Mouse (Mus musculus): Measurements from ENCODE around the gene Cadps.

Cadps gene

DNA sequence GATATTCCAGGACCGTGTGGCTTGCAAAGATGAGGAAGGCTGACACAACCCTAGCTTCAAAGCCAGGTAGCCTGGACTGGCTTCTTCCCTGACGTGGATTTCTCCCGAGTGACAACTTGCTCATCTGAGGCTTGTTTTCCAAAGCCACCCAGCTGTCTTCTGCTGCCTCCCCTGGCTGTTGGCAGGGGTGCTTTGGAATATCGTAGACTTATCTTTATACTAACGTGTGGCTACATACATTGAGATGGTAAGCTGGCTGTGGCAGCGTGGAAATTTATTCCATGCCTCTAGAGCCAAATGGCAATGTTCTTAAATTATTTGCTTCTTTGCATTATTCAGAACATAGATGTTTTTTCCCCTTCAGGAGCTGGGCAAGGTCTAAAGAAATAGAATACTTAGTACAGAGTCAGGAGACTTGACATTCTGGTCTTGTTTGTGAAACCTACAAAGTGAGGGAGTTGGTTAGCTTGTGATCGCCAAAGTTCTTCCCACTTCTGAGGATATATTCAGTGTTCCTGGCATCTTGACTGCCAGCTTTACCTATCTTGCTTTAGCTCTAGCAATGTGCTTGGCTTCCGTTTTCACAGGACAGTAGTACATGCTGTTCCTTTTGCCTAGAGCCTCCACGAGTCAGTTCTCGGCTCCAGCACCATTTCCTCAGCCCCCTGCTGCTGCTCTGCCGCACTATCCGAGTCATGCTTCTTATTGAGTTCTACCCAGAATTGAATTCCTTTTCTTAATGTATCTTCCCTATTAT, 318.5 kb downstream of the Cadps start:
- DNase-seq (ENCODE audit: low spot score): no peak

DNA sequence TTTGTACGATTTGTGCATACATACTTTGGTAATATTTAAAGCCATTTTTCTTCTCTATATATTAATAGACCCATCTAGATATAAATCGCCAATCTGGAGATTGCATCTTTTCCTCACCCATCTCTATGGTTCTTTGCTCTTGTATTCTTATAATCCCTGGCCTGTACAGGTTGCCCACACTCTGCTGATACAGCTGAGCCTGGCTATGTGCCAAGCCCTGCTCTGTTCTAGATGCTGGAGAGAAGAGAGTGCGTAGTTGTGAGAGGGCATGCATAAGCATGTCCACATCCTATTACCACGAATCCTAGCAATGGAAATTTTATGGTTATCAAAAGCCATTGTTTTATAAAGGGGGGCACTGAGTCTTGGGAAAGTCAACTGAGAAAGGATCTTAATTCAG, 360.7 kb downstream of the Cadps start:
- no peak for DNase-seq (ENCODE audit: low spot score)

DNA sequence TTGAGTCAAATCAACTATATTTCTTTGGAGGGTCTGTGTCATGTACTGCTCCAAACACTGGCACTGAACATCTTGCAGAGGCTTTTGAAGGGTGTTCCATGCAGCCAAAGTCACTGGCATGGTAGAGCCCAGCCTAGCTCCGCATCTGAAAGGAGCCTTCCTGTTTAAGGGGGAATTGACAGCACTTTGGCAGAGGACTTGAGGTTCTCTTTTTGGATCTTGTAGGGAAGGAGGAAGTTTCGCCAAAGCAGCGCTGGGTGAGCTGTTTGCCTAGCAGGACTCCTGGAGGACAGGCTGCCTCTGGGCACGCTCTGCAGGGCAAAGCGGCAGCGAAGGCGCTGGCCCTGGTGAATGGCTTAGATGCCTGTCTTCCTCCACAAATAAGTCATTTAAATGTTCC, 363.2 kb downstream of the Cadps start:
- no peak for DNase-seq (ENCODE audit: low spot score)

DNA sequence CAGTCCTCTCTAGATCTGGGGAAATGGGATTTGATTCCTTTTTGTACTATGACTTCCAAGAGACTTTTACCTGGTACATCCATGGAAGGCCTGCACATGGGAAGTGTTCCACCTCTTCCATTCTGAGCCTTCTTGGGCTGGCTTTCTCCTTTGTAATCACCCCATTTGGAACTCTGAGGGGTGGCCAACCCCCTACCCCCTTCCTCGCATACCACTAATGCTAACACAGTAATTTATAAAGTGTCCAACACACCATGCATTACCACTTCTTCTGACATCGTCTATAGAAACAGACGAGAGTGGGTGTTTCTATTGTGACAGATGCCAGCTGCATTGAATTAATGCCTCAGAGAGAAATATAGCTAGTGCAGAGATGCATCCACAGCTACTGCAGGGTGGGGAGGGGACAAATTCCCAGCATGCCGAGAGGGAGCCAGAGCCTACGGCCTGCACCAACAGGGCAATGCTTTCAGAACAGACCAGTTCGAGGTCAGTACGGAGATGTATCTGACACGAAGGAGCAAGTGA, 367.8 kb downstream of the Cadps start:
- DNase-seq (ENCODE audit: low spot score): no peak

DNA sequence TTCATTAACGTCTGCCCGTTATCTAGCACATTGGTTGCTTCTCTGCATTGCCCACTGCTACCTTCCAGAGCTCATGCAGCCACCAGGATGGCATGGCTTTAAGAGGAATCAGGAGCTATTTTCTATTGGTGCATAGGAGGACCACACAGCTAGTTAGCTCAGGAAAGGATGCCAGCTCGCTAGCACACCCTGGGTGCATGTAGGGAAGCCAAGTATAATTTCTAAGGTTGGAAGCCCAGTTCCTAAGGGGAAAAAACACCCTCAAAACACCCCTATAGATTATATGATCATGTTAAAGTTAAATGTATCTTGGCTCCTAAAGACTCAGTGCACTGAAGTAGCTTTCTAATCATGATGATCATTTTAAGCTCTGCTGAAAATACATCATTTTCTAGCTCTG, 372.1 kb downstream of the Cadps start:
- no peak for DNase-seq (ENCODE audit: low spot score)

DNA sequence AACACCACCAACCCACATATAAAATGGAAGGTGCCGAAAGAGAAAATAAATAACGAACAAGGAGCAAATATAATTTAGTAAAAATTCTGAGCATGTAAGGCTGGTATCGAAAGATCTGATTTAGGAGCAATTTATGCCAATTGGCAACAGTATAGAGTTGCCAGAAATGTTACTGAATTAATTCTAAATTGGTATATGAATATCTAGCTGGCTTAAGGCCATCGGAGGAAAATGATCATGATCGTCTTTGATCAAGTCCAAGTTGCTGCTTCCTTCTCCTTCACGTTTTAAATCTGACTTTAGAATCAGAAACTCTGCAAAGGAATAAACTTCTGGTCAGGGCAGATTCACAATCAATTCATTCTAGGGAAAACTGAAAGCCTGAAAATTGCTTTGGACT, 374.0 kb downstream of the Cadps start:
- no peak for DNase-seq (ENCODE audit: low spot score)

DNA sequence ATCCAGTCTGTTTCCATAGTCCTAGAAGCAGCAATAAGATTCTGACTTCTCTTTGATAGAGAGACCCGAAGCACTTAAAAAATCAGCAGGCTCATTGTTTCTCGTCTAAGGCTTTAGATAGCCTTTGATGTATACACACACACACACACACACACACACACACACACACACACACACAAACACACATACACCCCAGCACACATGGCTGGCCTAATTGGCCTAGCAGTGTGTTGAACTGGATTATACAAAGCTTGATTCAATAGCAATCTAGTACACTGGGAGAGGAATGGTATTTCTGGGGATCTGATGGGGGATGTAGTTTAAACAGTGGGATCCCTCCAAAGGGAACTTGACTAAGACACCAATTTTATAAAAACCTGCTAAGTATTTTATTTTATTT, 381.9 kb downstream of the Cadps start:
- no peak for DNase-seq (ENCODE audit: low spot score)

DNA sequence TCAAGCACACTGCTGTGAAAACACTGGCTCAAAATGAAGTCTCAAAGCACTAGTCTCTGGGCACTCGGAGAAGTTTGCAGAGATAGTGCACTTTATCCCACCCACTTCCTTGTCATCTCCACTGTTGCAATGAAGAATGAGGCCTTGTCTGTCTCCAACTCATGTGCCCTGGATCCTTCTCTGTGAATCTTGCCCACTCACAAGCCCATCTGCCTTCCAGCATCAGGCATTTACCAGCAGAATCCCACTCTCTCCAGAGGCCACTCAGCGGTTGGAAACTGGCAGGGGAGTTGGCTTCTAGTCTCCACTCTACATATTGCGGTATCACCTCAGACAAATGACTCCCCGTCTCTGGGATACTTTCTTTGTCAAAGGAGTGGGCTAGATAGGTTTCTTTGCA, 384.9 kb downstream of the Cadps start:
- DNase-seq (ENCODE audit: low spot score): no peak

DNA sequence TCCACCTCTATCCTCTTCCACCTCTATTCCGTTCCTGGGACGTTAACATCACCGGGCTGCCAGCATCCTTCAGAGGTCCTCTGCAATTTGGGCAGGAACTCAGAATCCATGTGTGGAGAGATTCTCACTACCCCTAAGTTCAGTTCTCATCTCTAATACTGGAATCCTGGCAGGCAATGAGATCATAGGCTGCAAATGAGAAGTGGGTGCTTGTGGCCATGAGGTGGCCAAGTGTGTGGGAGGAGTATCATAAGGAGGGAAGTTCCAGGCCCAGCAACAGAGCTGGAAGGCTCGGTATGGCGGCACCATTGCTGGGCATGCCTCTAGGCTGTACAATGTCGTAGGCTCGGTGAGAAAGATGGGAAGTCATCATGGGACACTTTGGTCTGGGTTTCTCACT, 385.5 kb downstream of the Cadps start:
- no peak for DNase-seq (ENCODE audit: low spot score)

DNA sequence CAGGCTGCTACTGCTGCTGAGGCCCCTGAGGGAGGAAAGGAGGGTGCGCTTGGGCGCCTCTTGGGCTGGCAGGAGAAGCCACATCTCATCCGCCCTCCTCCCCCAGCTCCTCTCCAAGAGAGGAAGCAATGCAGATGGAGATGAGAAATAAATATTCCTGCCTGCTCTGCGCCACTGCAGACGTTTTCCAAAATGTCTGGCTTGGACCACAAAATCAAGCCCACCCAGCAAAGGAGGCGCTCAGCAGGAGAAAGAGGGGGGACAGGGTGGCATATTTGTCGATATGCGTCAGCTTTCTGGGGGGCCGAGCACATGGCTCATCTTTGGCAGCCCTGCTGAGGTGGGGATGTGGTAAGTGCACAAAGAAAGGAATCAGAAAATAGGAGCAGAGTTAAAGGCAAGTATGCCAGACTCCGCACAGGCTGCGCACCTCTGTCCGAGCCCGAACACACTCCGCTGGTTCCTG, 385.9 kb downstream of the Cadps start:
- no peak for DNase-seq (ENCODE audit: low spot score)

DNA sequence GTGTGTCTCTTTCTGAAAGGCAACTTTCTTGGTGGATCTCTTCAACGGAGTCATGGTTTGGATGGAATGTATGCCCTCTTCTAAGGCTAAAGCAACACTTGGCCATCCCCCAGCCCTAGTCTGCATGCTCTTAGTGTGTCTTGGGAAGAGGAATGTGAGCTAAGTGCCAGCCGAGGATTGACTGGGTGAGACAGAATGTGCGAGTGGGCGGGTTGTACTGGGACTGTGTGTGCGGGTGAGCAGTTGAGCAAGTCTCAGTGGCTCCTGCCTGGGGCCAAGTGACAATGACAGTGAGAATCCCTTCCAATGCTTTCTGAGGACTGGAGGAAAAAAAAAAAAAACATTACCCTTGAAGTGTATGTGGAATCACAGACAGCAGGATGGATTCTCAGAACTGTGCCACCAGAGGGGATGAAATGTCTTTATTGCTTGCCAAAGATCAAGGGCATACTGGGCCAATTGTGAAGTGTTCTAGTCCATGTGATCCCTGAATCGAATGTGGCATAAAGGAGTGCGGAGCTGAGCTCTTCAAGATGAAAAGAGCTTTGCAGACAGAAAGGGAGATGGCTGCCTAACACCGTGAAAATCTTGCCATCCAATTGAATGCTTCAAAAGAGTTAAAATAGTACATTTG, 394.7 kb downstream of the Cadps start:
- no peak for DNase-seq (ENCODE audit: low spot score)

DNA sequence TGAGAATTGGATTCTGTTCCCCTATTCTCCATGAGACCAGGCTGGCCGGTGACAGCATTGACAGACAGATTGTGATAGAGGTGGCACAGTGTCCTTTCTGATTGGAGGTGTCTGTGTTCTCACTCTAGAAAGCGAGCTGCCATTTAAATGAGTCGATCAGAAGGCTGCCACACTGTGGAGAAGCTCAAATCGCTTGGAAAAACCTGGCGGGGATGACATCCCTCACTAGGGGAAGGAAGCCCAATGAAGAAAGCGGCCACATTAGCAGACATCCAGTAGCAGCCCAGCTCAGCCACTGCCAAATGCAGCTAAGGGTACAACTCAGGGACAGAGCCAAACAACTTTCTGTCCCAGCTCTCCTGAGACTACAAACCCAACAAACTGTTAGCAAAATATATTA, 397.6 kb downstream of the Cadps start:
- no peak for DNase-seq (ENCODE audit: low spot score)

DNA sequence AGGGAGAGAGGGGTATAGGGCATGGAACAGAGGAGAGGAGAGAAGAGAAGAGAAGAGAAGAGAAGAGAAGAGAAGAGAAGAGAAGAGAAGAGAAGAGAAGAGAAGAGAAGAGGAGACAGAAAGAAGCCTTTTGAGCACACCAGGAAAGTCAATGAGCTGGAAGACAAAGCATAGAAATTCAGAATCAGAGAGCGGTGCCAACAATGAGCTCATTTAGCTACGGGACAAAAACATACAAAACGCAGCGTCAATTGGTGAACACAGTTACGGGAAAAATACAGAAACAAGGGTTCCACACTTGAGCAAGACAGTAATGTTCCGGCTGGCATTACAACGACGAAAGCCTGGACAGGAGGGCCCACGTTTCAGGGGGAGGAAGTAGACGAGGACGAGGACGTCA, 412.6 kb downstream of the Cadps start:
- DNase-seq (ENCODE audit: low spot score): no peak

DNA sequence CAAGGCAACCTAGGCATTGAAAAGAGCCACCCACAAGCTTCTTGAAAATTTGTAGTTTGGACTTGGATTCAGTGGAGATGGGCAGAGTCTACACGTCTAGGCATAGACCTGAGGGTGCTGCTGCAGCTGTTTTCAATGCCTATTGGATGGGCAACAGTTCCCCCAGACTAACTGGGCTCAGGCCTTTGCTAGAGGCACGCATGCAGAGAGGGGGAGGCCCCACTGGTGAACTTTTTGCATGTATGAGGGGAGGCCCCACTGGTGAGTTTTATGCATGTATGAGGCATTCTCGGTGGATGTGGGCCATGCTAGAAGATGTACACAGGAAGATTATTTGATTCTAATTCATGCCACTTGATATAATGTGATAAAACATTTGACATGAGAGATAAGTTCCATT, 413.1 kb downstream of the Cadps start:
- DNase-seq (ENCODE audit: low spot score): no peak

DNA sequence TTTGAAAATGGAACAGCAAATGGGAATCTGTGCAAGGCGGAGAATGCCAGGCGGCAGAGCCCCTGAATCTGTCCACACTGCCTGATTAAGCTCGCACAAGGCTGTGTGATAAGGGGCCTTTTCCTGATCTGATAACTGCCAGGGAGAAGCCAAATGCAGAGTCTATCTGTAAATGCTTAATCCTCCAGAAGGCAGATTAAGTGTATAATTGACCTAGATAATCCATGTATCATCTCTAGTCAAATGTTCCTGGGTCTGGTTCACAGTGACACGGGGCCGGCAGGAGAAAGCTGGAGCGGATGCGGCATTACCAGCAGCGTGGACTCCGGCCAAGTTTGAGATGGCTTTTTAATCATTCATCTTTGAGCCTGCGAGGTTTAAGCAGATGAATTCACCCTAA, 416.3 kb downstream of the Cadps start:
- no peak for DNase-seq (ENCODE audit: low spot score)

DNA sequence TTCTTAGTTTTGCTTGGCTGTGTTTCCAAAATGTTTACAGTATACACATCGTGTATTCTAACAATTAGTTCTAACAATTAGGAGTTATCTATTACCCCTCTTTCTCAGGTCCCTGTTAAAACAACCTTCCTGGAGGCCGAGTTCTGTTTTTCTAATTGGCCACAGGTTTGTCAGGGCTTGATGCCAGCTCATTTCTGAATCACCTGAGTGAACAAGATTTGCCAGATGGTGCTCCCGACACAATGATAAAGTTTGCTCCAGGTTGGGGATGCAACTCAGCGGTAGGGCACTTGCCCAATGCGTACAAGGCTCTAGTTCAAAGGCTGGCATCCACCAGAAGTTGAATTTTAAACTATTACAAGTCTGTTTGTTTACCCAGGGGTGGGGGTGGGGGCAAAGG, 417.7 kb downstream of the Cadps start:
- no peak for DNase-seq (ENCODE audit: low spot score)

DNA sequence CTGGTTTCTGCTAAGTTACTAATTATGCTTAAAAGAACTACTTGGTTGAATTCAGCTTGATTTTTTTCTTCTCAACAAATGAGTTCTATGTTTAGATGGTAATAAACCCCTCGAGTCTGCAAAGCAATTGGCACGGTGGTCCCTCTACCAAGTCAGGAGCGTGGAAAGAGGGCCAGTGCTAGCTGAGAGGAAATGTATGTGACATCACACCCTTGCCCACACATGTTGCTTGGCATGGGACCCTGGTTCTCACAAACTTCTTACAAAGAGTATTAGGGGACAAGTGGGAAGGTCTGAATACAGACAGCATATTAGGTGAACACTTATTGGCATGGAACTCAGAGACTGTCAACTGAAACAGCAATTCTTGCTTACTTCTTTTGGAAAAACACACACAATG, 418.2 kb downstream of the Cadps start:
- DNase-seq (ENCODE audit: low spot score): no peak

DNA sequence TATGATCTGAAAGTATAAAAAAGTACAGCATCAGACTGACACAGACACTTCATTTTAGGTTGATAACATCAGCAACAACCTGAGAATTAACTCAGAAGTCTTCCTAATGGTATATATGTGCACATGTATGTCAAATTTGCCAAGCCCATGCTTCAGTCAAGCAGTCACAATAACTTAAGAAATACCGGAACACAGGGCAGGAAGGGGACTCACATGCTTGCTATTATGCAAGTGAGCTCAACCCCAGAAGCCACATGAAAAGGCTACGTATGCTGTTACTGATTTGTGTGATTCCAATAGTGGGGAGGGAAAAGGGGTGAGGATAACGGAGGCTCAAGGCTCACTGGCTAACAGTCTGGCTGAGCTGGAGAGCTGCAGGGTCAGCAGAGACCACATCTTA, 418.8 kb downstream of the Cadps start:
- no peak for DNase-seq (ENCODE audit: low spot score)

DNA sequence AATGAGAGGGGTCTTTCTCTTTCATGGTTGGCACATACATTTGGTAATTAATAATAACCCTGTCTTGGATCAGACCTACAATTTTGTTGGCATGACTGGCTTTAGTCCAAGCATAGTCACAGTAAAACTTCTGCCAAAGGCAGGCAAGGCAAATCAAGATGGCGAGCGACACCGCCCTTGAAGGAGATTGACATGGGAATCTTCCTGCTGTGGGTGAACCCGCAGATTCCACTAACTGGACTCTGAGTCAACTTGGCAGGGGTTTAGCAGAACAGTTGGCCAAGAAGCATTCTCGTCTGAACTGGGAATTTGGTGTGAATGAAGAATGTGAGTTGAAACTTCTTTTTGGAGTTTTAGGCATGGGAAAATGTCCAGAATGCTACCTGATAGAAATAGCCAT, 422.8 kb downstream of the Cadps start:
- no peak for DNase-seq (ENCODE audit: low spot score)

DNA sequence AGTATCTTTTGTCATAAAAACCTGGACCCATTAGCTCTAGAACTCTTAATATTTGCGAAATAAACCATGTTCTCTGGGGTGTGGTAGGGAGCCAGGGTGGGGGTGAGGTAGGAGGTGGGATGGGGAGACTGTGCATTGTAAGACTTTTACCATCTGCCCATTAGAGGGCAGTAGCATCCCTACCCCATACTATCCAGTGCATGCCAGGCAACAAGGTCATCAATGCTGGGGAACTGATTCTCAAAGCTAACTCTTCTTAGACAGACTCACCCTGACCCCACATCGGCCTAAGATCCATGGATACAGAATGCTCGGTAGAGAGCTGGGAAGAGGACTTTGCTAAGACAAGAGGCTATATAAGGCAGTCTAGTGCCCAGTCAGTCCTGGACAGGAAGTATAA, 425.3 kb downstream of the Cadps start:
- DNase-seq (ENCODE audit: low spot score): peak; percentile 35

DNA sequence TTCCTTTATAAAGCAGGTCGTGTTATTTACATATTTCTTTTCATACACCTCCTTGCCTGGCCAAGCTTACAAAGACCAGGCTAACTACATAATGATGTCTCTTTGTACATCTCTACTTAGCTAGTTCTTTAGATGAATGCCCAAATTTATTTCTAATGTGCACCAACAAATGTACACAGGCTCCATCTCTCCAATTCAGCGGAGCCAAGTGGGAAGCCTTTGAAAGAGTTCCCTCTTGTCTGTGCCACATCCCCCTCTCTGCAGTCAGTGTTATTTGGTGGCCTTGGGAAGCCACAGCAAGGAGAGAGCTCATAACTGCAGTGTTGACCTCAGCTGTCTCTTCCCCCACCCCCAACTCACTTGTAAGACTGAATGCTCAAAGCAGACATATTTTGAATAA, 428.6 kb downstream of the Cadps start:
- peak; percentile 30 for DNase-seq (ENCODE audit: low spot score)

DNA sequence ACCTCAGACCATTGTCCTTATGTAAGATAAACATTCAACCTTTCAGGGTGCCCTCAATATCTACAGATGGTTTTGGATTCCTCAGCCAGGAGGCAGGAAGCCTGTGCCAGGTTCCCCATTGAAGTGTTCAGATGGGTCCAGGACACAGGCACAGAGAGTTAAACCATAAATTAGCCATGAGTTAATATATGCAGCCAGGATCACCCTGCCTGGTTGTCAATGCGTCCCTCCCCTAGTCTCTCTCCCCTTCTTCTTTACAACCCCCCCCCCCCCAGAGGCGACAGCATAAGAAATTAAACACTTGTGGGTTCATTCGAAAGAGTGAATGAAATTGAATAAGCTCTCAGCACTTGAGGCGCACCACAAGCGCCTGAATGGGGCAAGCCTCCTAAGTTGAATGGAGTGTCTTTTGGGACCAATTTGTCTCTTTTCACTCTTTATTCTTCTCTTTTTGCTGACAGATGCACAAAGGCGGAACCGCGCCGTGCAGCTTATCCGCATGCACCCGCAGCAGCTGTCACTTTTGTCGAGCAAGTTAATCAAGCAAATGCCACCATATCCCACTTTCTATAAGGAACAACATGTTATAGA, 429.5 kb downstream of the Cadps start:
- DNase-seq (ENCODE audit: low spot score): peak; percentile 86

DNA sequence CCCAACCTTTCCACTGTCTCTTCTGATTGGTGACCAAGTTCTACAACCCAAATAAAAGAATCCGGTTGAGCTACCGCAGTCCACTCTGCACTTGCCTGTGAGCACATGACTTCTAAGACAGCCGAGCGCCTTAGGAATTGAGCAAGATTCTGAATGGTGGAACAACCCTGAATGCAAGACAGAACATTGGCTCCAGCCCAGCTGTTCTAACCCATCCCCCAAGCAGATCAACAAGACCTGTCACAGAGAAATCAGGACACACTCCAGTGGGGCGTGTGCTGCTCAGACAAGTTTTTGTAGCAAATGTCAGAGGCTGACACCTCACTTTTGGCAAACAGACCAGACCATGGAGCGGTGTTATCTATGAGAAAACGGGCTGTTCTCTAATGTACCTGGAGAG, 431.7 kb downstream of the Cadps start:
- DNase-seq (ENCODE audit: low spot score): no peak

All from embryo, embryonic 10.5 days (tissue).